Mouse (Mus musculus) kidney, adult 8-10 months (tissue): ENCODE measurements at regions not wholly inside any gene's neighbourhood (a gene's known extent, or its start where the extent isn't known, plus 50 kb on each side); places are given as distances from the start of the nearest gene placed in this dataset.
A peak's percentile ranks its signal among the peaks of the same experiment; 100 is the strongest.

Experiments
- DNase-seq, 2 experiments: peaks; one replicate each; pipeline ENCODE4 v3.0.0; 2022

GRCm38 (mm10) chr2:159163985-159164384, 369.4 kb downstream of the Dhx35 start:
- DNase-seq: peak; percentile 22 to 65

- DNase-seq: no peak
Measured at GRCm38 (mm10) chr2:159168553-159169064, 374.0 kb downstream of the Dhx35 start.

DNA sequence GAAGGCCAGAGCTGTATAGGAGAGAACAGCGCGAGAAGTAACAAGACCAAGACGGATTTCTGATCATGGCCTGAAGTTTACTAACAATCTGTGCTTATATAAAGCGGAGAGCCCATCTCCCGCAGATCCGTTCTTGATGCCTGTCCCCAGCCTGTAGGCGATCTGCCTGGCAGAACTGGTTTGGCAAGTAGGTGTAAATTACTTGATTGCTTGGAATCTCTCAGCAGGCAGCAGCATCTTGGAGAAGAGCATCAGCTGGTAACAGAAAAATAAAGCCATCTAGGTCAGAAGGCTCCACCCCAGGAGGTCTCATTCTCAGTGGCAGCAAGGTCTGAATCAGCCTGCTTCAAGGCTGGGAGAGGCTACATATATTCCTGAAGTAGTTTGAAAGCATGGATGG, 401.5 kb downstream of the Dhx35 start:
- no peak for DNase-seq

- DNase-seq: no peak
Measured at GRCm38 (mm10) chr2:159232266-159232665, 437.7 kb downstream of the Dhx35 start.

DNA sequence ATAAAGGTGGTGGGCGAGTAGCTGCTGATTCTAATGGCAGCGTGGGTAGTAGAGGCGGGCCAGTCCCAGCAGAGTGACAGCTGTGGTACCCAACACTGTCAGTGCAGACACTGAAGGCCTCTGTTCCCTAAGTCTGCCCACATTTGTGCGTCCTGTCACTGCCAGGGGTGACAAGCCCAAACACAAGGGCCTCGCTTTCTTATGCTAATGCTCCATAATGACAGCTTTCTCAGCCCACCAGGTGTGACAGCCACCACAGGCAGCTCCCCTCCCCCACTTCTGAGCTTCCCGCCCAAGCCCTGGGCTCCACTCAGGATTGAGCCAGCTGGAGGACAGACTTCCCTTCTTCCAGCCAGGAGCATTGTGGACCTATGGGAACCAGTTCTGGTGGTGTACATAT, 440.4 kb downstream of the Dhx35 start:
- no peak for DNase-seq

- no peak for DNase-seq
Measured at GRCm38 (mm10) chr2:159250065-159250464, 455.5 kb downstream of the Dhx35 start.

- no peak for DNase-seq
Measured at GRCm38 (mm10) chr2:159250993-159251665, 456.5 kb downstream of the Dhx35 start.

GRCm38 (mm10) chr2:159270221-159271080, 475.8 kb downstream of the Dhx35 start:
- peak; percentile 12 to 24 for DNase-seq

- DNase-seq: no peak
Measured at GRCm38 (mm10) chr2:159278896-159279295, 484.3 kb downstream of the Dhx35 start.

GRCm38 (mm10) chr2:159281558-159282320, 487.1 kb downstream of the Dhx35 start:
- DNase-seq: no peak

DNA sequence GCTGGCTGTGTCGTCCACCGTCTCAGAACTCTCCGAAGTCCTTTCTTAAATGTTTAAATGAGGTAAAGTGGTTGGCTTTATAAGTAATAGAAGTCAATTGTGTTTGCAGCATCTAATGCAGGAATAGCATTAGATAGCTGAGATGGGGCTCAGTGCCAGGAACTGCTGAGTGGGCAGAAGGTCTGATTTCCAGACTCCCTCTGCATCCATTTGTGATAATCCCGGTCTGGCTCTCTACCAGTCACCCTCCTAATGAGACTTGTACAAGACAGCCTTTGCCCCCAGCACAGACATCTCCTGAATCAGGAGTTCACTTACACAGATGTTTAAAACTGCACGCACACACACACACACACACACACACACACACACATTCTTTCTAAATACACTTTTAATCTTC, 489.5 kb downstream of the Dhx35 start:
- no peak for DNase-seq

- DNase-seq: no peak
Measured at GRCm38 (mm10) chr2:159284525-159285189, 490.1 kb downstream of the Dhx35 start.

DNA sequence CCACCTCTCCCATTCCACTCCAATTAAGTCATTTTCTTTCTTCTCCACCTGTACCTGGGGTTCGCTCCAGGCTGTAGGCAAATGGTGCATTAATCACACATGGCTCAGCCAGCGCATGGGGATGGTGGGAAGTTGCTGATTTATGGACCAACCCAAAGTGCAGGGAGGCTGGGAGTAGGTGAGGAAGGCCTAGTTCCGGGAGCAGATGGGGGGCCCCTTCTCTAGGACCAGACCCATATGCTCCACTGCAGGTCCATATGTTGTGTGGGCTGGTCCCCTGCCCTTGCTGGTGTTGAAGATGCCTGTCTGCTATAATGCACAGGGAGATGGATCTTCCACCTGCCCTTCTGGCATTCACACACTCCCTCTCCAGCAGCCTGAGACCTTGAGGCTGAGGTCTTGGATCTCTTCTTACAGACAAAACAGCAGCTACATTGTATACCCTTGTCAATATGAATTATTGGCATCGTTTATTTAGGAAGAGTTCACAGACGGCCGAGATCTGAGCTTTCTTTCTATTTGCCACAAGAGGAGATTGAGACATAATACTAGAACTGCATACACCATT, 493.5 kb downstream of the Dhx35 start:
- DNase-seq: no peak

- DNase-seq: peak in 1 of 2 experiments; percentile 13
Measured at GRCm38 (mm10) chr2:159290081-159290480, 495.5 kb downstream of the Dhx35 start.

GRCm38 (mm10) chr2:159307001-159307400, 512.4 kb downstream of the Dhx35 start:
- no peak for DNase-seq

DNA sequence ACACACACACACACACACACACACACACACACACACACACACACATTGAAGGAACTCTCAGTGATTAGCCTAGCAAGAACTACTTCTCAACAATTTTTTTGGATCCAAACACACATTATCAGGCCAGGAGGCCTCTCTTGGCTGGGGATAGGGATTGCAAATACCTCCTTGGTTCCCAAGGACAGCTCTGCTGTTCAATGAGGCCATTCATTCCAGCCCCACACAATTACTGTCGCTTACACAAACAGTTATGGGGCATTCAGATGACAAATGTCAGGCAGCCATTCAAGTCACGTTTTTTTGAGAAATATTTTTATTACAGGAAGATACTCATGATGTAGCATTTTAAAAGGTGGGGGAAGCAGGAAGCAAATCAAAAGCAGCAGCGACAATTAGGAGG, 540.1 kb downstream of the Dhx35 start:
- no peak for DNase-seq

GRCm38 (mm10) chr2:159336646-159337045, 542.0 kb downstream of the Dhx35 start:
- no peak for DNase-seq

DNA sequence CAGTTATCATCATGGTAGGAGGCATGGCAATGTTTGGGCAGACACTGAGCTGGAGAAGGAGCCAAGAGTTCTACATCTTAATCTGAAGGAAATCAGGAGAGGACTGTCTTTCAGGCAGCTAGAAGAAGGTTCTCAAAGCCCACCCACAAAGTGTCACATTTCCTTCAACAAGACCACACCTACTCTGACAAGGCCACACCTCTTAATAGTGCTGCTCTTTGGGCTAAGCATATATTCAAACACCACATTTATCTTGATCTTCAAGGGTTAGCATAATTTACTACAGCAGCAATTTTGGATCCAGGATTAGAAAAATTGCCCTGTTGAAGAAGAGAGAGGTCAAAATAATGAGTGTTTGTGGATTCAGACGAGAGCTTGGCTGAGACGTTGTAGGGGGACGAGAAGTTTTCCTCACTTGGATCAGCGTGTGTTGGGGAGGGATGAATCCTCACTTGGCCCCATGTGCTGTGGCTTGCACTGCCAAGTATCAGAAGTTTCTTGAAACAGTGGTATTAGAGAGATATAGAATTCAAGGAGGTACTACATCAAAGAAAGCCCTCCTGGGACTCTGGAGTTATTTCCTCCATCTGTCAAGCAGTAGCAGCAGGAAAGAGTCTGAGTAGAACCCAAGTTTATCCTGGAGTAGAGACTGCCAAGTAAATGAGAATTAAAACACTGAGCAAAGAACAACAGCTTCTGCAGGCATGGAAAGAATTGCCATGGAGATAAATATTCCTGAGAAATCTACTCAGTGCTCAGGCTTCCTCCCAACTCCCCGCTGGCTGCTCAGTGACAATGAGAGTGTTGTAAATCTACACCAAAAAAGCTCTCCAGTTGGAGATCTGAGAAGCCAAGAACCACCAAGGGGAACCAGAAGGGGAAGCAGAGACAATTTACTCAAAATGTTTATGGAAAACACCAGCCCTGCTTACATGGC, 549.3 kb downstream of the Dhx35 start:
- no peak for DNase-seq

DNA sequence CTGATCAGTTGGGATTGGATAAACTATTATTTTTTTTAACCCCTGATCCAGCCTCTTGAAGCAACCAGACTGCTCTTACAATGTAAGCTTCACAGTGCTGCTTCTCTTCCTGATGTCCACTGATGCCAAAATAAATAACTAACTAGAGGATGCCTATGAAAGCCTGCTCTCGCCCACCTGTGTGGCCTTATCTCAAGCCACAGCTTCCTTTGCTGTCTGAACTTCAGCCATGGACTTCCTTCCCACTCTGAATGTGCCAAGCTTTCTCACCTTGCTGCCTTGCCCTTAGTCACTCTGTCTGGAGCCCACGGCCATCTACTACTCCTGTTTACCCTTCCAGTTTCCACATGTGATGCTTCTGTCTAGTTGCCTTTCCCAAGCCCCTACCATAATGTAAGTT, 559.6 kb downstream of the Dhx35 start:
- DNase-seq: no peak

- no peak for DNase-seq
Measured at GRCm38 (mm10) chr2:159356503-159356902, 561.9 kb downstream of the Dhx35 start.

- no peak for DNase-seq
Measured at GRCm38 (mm10) chr2:159361371-159361770, 566.8 kb downstream of the Dhx35 start.
